Mouse (Mus musculus) effector memory CD4-positive, alpha-beta T cell, adult 5 months (primary cell): ENCODE results near the gene Kctd3. TPM values are rescaled to one million over a fixed set of nuclear protein-coding genes. Genes with fewer than 3 reads are reported as not detected.

Source experiments
- polyA plus RNA-seq: library from polyadenylated mRNA; unstranded; fragments of 100-300 nt; shearing (Covaris generic); gene quantifications from one replicate; pipeline ENCODE4 v1.2.1, GENCODE M21; 2017

Kctd3 gene
- polyA plus RNA-seq, result 9.0 TPM

DNA sequence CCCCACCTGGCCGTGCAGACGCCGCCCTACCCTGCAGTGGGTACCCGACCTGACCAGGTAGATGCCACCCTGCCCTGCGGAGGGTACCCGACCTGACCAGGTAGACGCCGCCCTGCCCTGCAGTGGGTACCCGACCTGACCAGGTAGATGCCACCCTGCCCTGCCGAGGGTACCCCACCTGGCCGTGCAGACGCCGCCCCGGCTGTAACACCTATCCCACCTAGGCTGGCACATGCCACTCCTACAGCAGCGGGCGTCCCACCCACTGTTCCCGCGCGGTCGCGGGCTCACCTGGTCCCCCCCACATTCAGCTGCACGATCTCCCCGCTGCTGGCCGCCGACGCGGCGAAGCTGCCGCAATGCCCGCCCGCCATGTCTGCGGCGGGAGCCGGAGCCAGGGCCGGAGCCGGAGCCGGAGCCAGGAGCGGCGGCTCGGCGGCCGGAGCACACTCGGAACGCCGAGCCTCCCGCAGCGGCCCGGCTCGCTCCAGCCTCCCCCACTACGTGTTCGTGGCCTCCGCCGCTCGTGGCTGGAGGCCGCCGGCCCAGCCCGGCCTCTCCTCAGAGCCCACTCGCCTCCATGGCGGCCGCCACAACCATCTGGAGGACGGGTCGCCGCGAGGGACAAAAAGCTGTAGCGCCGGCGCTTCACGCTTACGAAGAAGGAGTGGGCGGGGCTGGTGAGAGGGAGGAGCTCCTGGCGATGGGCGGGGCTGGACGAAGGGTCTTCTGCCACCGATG is at the start of gene Kctd3:
Kctd3 (minus strand) TSS at position 603 of the 741 bp plus-strand sequence.

